Mouse (Mus musculus): Measurements from ENCODE around the gene Cdk9.

- TF ChIP-seq POLR2A (IDR thresholded peaks at IDR 0.05; ENCODE audit: extremely low read depth, insufficient read depth, low read length): no peak
- TF ChIP-seq CTCF (IDR thresholded peaks at IDR 0.05; ENCODE audit: extremely low read depth, insufficient read depth, low read length): no peak
Observed at GRCm38 (mm10) chr2:32710425-32710824, 2.5 kb downstream of the Cdk9 start.

Measured in cortical plate, adult 2 months (tissue).